Mouse (Mus musculus): ENCODE results near the gene BC034090.

The BC034090 gene

DNA sequence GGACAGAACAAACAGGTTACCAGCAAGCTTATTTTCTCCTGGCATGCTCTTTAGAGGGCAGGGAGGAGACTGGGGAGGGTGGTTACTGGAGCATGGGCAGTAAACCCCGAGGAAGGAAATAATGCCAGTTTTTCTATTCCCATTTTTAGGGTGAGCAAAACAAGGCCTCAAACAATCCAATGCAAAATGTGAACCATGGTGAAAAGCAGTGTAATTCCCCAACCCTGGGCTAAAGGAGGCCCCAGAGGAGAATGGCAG is 1.8 kb downstream of the BC034090 start:
- DNase-seq (ENCODE audit: low spot score in 2 of 2) = no peak

DNA sequence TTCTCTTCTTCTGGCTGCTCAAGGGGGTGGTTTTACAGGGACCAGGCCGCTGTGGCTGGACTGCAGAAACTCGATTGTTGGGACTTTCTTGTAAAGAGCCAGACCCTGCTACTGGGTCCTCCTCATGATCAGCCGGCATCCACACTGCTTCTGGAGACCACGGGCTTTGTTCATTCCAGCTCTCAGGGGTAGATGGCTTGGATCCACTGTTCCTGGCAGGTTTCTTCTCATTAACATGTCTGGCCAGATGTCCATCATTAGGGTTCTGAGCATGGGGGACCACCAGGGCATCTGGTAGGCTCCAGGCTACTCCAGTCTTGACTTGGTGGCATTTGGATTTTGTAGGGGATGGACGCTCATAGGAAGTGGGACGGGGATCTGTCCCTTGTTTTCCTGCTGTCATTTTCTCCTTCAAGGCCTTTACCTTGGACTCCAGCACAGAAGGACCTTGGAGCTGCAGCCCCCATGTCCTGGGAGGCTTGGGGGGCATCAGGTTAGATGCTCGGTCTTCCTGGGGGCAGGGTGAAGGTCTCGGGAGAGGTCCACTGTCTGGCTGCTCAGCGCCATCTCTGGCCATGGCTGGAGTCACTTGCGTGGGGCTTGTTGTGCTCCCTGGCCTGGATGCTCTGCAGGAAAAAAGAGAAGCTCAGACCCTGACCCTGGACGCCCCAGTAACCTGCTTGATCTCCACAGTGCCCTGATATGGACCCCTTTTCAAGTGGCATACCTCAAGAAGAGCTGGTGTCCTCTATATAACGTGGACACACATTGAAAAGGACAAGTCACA is 2.4 kb downstream of the BC034090 start:
- no peak for DNase-seq (ENCODE audit: low spot score in 2 of 2)

- DNase-seq (ENCODE audit: low spot score in 2 of 2) = no peak
These were observed 4.1 kb downstream of the BC034090 start for GRCm38 (mm10) chr1:155239962-155240717.

DNA sequence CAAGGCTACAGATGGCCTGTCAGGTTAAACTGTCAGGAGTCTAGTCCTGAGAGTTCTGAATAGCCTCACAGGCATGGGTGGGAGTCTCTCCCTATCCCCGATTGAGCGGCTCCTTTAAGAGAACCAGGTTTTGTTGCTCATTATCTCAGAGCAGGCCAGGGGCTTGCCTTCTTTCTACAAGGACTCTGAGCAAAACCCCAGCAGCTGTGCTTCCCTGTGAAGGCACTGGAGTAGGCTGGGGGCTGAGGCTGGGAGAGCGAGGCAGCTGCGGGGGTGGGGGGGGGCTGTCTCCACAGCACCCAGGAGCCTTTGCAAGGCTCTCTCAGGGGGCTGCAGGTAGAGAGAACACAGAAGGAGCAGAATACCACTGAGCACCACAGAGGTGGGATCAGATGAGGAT is 5.1 kb downstream of the BC034090 start:
- DNase-seq (ENCODE audit: low spot score in 2 of 2) = no peak

- DNase-seq (ENCODE audit: low spot score in 2 of 2) = no peak
These were observed 6.1 kb downstream of the BC034090 start for GRCm38 (mm10) chr1:155238126-155238525.

DNA sequence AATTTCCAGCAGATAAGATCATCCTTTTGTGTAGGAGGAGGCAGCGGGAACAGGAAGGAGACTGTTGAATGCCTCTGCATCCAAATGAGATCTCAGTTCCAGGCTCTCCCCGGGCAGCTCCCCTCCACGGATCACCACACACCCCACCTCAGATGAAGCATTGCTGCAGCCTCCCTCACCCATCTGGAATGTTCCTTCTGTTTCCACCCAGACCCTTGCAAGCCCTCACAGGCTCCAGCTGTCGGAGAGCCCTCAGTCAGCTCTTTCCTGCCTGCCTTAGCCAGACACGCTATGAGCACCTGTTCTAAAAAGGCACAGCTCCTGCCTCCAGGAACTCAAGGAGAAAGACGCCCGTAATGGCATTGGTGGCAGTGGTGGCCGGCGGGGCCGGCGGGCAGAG is 6.9 kb downstream of the BC034090 start:
- peak in 1 of 2 experiments; percentile 50 for DNase-seq (ENCODE audit: low spot score in 2 of 2)

GRCm38 (mm10) chr1:155236306-155237024 is 7.8 kb downstream of the BC034090 start:
- no peak for DNase-seq (ENCODE audit: low spot score in 2 of 2)

DNA sequence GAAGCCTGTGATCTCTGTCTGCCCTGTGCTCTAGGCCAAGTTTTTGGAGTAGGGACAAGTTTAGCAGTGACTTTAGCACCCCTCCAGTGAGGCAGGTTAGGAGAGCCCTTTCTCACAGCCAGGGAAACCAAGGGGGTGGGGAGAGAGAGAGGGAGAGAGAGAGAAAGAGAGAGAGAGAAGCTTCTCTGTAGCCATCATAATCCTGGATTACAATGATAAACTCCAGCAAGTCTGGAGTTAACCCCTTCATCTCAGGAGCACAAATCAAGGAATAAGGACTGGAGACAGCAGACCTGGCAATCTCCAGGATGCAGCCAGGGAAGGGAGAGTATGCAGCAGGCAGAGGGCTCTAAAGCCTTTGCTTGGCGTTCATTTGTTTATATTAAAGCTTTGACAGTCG is 8.6 kb downstream of the BC034090 start:
- DNase-seq (ENCODE audit: low spot score in 2 of 2) = no peak

GRCm38 (mm10) chr1:155233931-155234607 is 10.2 kb downstream of the BC034090 start:
- DNase-seq (ENCODE audit: low spot score in 2 of 2) = no peak

DNA sequence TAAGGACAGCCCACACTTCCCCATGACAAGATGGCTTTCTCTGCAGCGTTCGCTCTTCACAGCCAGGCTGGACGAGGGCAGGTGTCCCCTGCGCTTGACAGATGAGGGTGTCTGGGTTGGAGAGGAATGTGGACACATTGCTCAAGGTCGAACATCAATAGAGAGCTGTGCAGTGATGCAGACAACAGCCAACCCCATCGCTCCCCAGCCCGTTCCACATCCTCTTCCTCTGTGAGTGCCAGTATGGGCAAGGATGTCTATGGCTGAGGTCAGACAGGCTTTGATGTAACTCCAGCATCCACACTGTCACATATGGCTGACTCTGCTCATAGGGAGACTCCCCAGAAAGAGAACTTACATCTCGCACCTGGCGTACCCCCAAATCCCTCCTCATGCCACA is 10.9 kb downstream of the BC034090 start:
- no peak for DNase-seq (ENCODE audit: low spot score in 2 of 2)

DNA sequence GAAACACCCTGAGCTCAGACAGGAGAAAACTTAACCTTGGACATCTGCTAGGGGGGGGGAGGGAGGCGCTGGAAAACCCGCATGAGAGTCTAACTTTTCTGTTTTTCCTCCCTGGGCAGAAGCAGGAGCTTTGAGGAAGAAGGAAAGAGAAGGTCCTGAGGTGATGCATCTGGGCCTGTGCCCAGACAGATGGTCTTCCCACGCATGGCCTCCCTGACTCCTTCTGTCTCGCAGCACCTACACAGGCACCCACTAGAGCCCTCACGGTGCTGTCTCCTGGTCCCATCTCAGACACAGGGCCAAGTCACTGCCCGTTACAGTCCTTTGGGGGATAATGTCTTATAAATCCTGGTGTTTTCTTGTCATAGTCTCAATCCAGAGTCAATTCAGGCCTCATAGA is 11.5 kb downstream of the BC034090 start:
- no peak for DNase-seq (ENCODE audit: low spot score in 2 of 2)

GRCm38 (mm10) chr1:155232385-155232784 is 11.9 kb downstream of the BC034090 start:
- no peak for DNase-seq (ENCODE audit: low spot score in 2 of 2)

- DNase-seq (ENCODE audit: low spot score in 2 of 2) = no peak
These were observed 14.5 kb downstream of the BC034090 start for GRCm38 (mm10) chr1:155229464-155230411.

GRCm38 (mm10) chr1:155223849-155224554 is 20.2 kb downstream of the BC034090 start:
- DNase-seq (ENCODE audit: low spot score in 2 of 2) = peak; percentile 62 to 67

DNA sequence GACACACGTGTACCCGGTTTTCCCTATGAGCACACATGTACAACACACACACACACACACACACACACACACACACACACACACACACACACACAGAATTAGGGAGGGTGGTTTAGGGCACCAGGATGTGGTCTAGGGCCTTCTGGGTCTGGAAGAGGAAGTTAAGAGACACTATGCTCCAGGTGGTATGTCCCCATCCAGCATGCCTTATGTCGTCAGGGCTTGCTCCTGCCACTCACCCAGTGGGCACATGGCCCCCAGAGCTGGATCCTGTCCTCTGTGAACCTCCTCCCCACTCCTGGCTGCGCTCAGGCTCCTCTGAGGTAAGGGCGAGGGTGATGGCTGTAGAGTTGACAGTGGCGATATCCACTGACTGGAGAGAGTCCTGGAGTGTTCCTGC is 21.2 kb downstream of the BC034090 start:
- no peak for DNase-seq (ENCODE audit: low spot score in 2 of 2)

- DNase-seq (ENCODE audit: low spot score in 2 of 2) = no peak
These were observed 22.1 kb downstream of the BC034090 start for GRCm38 (mm10) chr1:155222101-155222669.

GRCm38 (mm10) chr1:155218924-155219323 is 25.3 kb downstream of the BC034090 start:
- DNase-seq (ENCODE audit: low spot score in 2 of 2) = no peak

DNA sequence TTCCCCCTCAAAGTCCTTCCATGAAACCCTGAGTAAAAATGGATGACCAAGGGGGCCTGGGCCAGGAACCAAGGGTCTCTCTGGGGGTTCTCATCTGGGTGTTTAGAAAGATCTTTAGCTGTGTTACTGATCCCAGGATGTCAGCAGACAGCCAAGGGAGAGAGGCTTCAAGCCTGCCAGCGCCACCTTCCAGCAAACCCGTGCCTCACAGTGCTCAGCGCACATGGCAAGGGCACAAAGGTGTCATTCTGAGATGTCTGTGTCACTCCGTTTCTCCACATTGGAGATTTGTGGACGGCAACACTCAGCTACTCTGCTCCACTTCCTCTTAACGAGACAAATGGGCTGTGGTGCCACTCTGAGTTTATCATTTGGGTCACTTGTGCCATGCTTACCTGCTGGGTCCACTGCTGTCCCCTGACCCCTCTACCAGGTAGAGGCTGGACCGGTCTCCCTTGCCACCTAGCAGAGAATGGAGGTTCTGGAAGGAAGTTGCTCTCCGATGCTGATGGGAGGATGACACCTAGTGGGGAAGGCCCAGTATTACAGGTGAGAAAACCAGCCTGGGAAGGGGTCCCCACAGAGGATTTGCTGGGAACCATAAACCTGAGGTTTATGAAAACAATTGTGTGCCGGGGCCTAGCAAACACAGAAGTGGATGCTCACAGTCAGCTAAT is 26.2 kb downstream of the BC034090 start:
- DNase-seq (ENCODE audit: low spot score in 2 of 2) = no peak

GRCm38 (mm10) chr1:155216844-155217243 is 27.4 kb downstream of the BC034090 start:
- DNase-seq (ENCODE audit: low spot score in 2 of 2) = no peak

Data from frontal cortex, postnatal 25 days (tissue).